Mouse (Mus musculus) lung, postnatal 10 days (tissue): ENCODE results near the gene Pcolce2.

Source experiments
- DNase-seq: peaks from one replicate; pipeline ENCODE4 v3.0.0; 2021

Pcolce2 gene

GRCm38 (mm10) chr9:95657941-95658340 lies 20.5 kb downstream of the Pcolce2 start:
- DNase-seq: peak; percentile 42

GRCm38 (mm10) chr9:95664290-95664989 lies 27.0 kb downstream of the Pcolce2 start:
- DNase-seq: peak; percentile 41

GRCm38 (mm10) chr9:95665835-95666234 lies 28.4 kb downstream of the Pcolce2 start:
- peak; percentile 71 for DNase-seq

GRCm38 (mm10) chr9:95667836-95668235 lies 30.4 kb downstream of the Pcolce2 start:
- peak; percentile 72 for DNase-seq

- DNase-seq: no peak
Measured at GRCm38 (mm10) chr9:95668306-95668705, 30.9 kb downstream of the Pcolce2 start.

GRCm38 (mm10) chr9:95672331-95672730 lies 34.9 kb downstream of the Pcolce2 start:
- no peak for DNase-seq

- no peak for DNase-seq
Measured at GRCm38 (mm10) chr9:95672760-95673159, 35.4 kb downstream of the Pcolce2 start.

GRCm38 (mm10) chr9:95675064-95675699 lies 37.8 kb downstream of the Pcolce2 start:
- peak; percentile 74 for DNase-seq

- no peak for DNase-seq
Measured at GRCm38 (mm10) chr9:95676021-95676420, 38.6 kb downstream of the Pcolce2 start.

- DNase-seq: peak; percentile 26
Measured at GRCm38 (mm10) chr9:95679966-95680365, 42.6 kb downstream of the Pcolce2 start.

GRCm38 (mm10) chr9:95680691-95681090 lies 43.3 kb downstream of the Pcolce2 start:
- DNase-seq: no peak

- no peak for DNase-seq
Measured at GRCm38 (mm10) chr9:95685660-95686440, 48.4 kb downstream of the Pcolce2 start.

GRCm38 (mm10) chr9:95688064-95688463 lies 50.7 kb downstream of the Pcolce2 start:
- peak; percentile 50 for DNase-seq

GRCm38 (mm10) chr9:95692823-95693222 lies 55.4 kb downstream of the Pcolce2 start:
- no peak for DNase-seq

GRCm38 (mm10) chr9:95693528-95694100 lies 56.2 kb downstream of the Pcolce2 start:
- DNase-seq: no peak

- DNase-seq: no peak
Measured at GRCm38 (mm10) chr9:95694526-95694925, 57.1 kb downstream of the Pcolce2 start.

- DNase-seq: no peak
Measured at GRCm38 (mm10) chr9:95695023-95695422, 57.6 kb downstream of the Pcolce2 start.

- DNase-seq: no peak
Measured at GRCm38 (mm10) chr9:95696581-95696980, 59.2 kb downstream of the Pcolce2 start.

GRCm38 (mm10) chr9:95697808-95698207 lies 60.4 kb downstream of the Pcolce2 start:
- DNase-seq: peak; percentile 47

GRCm38 (mm10) chr9:95699273-95699672 lies 61.9 kb downstream of the Pcolce2 start:
- no peak for DNase-seq

GRCm38 (mm10) chr9:95704078-95704477 lies 66.7 kb downstream of the Pcolce2 start:
- DNase-seq: no peak

- peak; percentile 81 for DNase-seq
Measured at GRCm38 (mm10) chr9:95705371-95705770, 68.0 kb downstream of the Pcolce2 start.

GRCm38 (mm10) chr9:95708943-95709342 lies 71.5 kb downstream of the Pcolce2 start:
- DNase-seq: no peak
